Mouse (Mus musculus) frontal cortex, postnatal 14 days (tissue): ENCODE measurements around the gene Smtnl2.

Source experiments
- DNase-seq, 2 experiments: peaks; one replicate each; pipeline ENCODE4 v3.0.0; 2022; ENCODE audit warnings: low spot score in 2 of 2

Gene Smtnl2

GRCm38 (mm10) chr11:72426884-72427283 lies 15.4 kb upstream of the Smtnl2 start:
- no peak for DNase-seq

- no peak for DNase-seq
Measured at GRCm38 (mm10) chr11:72425201-72425600, 13.7 kb upstream of the Smtnl2 start.

GRCm38 (mm10) chr11:72423686-72424085 lies 12.2 kb upstream of the Smtnl2 start:
- no peak for DNase-seq

- no peak for DNase-seq
Measured at GRCm38 (mm10) chr11:72421518-72422278, 10.2 kb upstream of the Smtnl2 start.

GRCm38 (mm10) chr11:72420460-72421122 lies 9.1 kb upstream of the Smtnl2 start:
- no peak for DNase-seq

GRCm38 (mm10) chr11:72419006-72419405 lies 7.5 kb upstream of the Smtnl2 start:
- no peak for DNase-seq

GRCm38 (mm10) chr11:72418227-72418626 lies 6.7 kb upstream of the Smtnl2 start:
- no peak for DNase-seq

- DNase-seq: no peak
Measured at GRCm38 (mm10) chr11:72417376-72417775, 5.9 kb upstream of the Smtnl2 start.

GRCm38 (mm10) chr11:72416666-72417065 lies 5.2 kb upstream of the Smtnl2 start:
- DNase-seq: no peak

GRCm38 (mm10) chr11:72415155-72415554 lies 3.6 kb upstream of the Smtnl2 start:
- no peak for DNase-seq

GRCm38 (mm10) chr11:72413601-72414190 lies 2.2 kb upstream of the Smtnl2 start:
- no peak for DNase-seq

- no peak for DNase-seq
Measured at GRCm38 (mm10) chr11:72413016-72413415, 1.5 kb upstream of the Smtnl2 start.

- DNase-seq: no peak
Measured at GRCm38 (mm10) chr11:72411945-72412344, 432 bp upstream of the Smtnl2 start.

- DNase-seq: no peak
Measured at GRCm38 (mm10) chr11:72410521-72411092, 906 bp downstream of the Smtnl2 start.

- no peak for DNase-seq
Measured at GRCm38 (mm10) chr11:72409649-72410385, 1.7 kb downstream of the Smtnl2 start.

- DNase-seq: no peak
Measured at GRCm38 (mm10) chr11:72408451-72409170, 2.9 kb downstream of the Smtnl2 start.

GRCm38 (mm10) chr11:72407574-72407973 lies 3.9 kb downstream of the Smtnl2 start:
- DNase-seq: no peak

- DNase-seq: no peak
Measured at GRCm38 (mm10) chr11:72407081-72407480, 4.4 kb downstream of the Smtnl2 start.

- DNase-seq: no peak
Measured at GRCm38 (mm10) chr11:72406079-72406675, 5.3 kb downstream of the Smtnl2 start.

- no peak for DNase-seq
Measured at GRCm38 (mm10) chr11:72405532-72405931, 6.0 kb downstream of the Smtnl2 start.

- no peak for DNase-seq
Measured at GRCm38 (mm10) chr11:72402969-72403368, 8.5 kb downstream of the Smtnl2 start.
